Comparison of ENCODE assay signal across 17 mouse cellular contexts in genomic region chr12:84810810-84811209, GRCm38 (mm10).
"Had no signal": no experiment of that assay in that cellular context is flagged by ENCODE, and none has a peak within 500 bp of the region (broad histone marks: within the 10 kb centered on the region; RNA-seq: fewer than 3 reads in every experiment).

No protein-coding gene starts in this region.

- H3K4me1 ChIP-seq: midbrain, embryonic 13.5 days; neural tube, embryonic 13.5 days had no signal

- DNase-seq: kidney, adult 2 months; kidney, postnatal 4 days; left cerebral cortex, postnatal 4 days; liver, embryonic 13.5 days; lung, embryonic 14.5 days; retina, postnatal 1 day; right cerebral cortex, postnatal 25 days; spleen, adult 18-20 months; thymus, adult 2 months; thymus, postnatal 14 days; thymus, postnatal 4 days had no signal

- H3K36me3 ChIP-seq: liver, embryonic 13.5 days; midbrain, embryonic 10.5 days; midbrain, embryonic 13.5 days; neural tube, embryonic 13.5 days had no signal

- ATAC-seq: intestine, embryonic 16.5 days; midbrain, embryonic 13.5 days; midbrain, embryonic 16.5 days had no signal

- H3K9ac ChIP-seq: liver, embryonic 13.5 days; lung, embryonic 14.5 days; midbrain, embryonic 13.5 days; neural tube, embryonic 13.5 days had no signal

- H3K9me3 ChIP-seq: liver, embryonic 13.5 days; midbrain, embryonic 10.5 days; midbrain, embryonic 13.5 days; neural tube, embryonic 13.5 days had no signal

- H3K4me3 ChIP-seq: liver, embryonic 13.5 days; midbrain, embryonic 10.5 days; midbrain, embryonic 13.5 days; myocyte; neural tube, embryonic 13.5 days had no signal

- H3K4me2 ChIP-seq: liver, embryonic 13.5 days; lung, embryonic 14.5 days; midbrain, embryonic 13.5 days; neural tube, embryonic 13.5 days had no signal

- H3K27ac ChIP-seq: liver, embryonic 13.5 days; midbrain, embryonic 10.5 days; midbrain, embryonic 13.5 days; neural tube, embryonic 13.5 days had no signal

- H3K27me3 ChIP-seq: midbrain, embryonic 13.5 days; neural tube, embryonic 13.5 days had no signal
